Mouse (Mus musculus) thymus, postnatal 36 days (tissue): ENCODE measurements around the gene Txndc5.

Experiments used
- DNase-seq, 2 experiments: peaks; one replicate each; pipeline ENCODE4 v3.0.0; 2022; ENCODE audit warnings: mixed read lengths in 2 of 2

The Txndc5 gene

DNA sequence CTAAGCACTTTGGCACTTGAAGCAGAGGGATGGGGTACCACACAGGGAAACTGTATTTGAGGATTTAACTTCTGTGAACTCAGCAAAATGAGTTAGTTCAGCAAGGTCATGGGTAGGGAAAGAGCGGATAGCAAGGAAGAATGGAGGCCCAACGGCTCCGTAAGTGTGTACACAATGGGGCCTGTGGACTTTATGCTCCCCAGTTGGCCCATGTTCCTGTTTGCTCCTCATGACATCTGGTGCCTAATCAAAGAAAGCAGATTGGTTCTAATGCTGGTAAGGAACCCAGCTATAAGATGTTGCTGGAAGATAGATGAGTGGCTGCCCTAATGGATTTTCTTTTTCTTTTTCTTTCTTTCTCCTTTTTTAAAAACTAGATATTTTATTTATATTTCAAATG, 3.4 kb downstream of the Txndc5 start:
- DNase-seq, result no peak

DNA sequence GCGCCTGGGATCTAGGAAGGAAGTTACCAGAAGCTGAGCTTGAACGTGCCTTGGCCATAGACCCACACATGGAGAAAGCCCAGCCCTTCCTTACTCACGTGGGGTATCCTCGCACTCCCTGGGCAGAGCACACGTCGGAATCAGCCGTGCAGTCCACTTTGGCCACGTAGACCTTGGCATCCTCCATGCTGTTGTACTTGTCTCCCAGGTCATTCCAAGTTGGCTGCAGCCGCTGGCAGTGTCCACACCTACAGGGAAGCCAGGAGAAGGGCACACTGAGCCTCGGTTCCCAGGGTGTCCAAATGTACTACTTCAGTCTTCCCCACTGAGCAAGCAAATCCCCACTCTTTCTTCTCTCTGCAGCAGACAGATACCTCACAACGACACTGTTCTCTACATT, 5.4 kb downstream of the Txndc5 start:
- no peak for DNase-seq

DNA sequence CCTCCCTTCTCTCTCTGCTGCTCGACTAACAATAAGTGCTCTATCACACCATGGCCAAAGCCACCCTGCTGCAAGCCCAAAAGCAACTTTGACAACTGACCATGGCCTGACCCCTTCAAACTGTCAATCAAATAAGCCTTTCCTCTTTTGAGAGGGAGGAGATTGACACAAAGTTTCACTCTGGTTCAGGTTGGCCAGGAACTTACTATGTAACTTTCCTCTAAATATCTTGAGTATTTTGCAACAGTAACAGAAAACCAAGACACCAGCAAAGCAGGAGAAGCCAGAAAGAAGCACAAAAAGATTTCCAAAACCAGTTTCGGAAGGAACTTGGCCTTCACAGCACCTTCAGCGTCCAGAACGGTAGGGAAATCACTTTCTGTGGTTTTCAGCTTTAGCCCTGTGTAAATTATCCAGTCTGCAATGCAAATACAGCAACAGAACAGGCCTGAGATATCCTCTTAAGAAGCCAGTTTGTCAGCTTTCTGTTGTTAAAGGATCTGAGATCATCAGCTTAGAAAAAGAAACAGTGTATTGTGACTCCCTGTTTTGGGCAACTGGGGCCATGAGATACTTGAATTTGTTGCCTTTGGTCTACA, 6.5 kb downstream of the Txndc5 start:
- no peak for DNase-seq

DNA sequence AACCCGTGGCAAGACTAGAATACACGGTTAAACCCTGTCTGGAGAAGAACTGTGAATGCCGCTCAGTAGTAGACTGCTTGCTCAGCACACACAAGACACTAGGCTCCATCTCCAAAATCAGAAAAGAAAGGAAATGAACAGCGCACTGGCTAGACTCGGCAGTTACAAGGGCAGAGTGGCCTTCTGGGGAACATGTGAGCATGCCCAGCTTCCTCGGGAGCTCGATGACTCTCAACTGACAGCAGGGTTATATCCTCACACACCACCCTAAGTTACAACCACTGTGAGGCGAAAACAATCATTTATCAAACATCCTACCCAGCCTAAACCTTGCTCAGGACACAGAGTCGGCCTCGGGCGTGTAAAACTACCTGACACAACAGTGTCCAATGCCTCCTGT, 8.3 kb downstream of the Txndc5 start:
- DNase-seq, result no peak

DNA sequence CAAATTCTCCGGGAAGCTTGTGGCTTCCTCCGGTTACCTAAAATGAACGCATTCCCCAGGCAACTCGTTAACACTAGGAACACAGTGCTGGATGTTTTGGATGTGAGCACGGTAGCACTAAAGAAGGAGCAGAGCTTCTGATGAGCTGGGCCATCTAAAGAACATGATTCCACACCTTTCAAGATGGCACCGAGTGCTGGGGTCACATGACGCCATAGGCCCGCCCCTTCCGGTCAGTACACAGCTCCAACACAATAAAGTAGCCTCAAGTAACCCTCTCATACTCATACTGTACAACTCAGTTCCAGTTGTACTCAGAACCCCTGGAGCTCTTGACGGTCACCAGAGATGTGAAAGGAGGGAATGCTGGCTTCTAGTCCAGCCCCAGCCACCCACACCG, 12.0 kb downstream of the Txndc5 start:
- DNase-seq, result no peak

DNA sequence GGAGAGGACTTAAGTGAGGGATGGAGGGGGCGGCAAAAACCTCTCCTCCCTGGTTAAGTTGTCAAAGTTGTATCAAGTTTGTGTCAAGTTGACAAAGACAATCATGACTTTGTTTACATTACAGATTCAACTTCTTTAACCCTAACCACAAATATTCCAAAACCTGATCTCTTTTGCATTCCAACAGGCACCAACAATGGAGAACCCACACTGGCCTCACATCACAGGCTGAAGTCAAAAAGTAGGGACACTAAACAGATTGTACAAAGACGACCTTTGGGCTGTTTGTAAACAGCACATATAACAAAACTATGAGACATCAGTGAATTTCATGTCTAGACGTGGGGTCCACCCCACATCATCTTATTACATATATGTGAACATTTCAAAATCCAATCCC, 12.8 kb downstream of the Txndc5 start:
- no peak for DNase-seq

DNA sequence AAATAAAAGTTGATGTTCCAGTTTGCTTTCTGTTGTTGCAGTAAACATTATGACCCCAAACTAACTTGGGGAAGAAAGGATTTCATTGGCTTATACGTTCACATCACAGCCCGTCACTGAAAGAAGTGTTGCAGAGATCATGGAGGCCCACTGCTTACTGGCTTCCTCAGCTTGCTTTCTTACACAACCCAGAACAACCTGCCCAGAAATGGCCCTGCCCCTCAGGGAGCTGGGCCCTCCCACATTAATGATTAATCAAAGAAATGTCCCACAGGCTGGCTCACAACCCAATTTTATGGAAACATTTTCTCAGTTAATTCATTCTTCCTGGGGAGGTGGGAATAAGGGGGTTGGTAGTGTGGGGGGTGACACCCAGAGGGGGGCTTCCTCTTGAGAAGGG, 13.2 kb downstream of the Txndc5 start:
- DNase-seq, result no peak

DNA sequence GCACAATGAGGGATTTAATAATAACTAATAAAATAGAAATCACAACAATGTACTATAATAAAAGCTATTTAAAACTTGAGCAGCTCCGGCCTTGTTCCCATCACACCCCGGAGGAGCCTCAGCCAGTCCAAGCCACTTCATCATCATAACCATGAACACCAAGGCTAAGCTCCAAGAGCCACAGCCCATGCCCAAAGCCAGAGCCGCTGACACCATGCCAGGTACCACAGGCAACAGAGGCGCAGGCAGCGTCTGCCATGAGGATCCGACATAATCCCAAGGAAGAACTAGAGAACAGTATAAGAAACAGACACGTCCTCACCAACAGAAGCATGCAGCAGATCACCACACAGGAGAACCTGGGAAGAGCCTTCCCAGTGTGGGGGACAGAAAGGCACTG, 14.7 kb downstream of the Txndc5 start:
- DNase-seq, result no peak

DNA sequence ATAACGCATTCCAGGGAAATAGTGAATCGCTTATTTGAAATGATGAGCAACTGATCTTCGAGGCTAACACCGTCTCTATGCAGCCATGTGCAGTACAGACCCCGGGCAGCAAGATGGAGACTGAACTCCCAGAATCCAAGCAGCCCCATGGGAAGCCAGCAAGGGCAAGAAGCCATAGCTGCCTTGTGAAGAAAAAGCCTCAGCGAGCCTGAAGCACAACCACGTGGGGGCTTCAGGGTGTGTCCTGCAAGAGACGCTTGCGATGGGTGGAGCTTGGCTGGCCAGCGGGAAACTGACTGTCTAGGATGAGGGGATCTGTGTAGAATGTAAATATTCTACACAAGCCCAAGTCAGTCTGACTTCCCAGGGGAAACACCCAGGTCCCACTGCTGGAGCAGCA, 16.6 kb downstream of the Txndc5 start:
- DNase-seq, result no peak

DNA sequence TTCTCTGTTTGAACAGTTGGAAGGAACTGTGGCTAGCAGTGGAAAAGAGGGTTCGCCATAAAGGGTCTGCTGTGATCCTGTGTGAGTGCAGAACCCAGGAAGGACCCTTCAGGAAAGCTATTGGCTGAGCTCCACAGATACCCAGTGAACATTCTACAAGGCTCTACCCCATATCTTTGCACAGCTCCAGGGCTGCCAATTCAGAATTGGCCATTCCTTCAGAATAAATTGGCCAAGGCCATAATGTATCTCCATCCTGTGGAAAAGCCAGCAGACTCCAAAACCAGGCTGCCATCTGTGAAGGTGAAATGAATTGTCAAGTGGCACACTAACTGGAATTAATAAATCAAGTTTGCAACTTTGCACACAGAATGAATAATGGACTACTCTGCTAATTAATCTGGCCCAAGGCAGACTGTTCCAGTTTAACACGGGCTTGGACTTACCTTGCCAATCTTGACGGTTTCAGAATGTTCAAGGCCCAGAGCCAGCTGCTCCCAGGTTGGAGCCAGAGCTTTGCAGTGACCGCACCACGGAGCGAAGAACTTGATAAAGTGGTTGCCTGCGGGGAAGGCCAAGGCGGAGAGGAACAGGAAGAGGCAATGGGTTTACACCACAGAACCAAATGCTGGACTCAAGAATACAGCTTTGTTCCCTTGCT, 18.8 kb downstream of the Txndc5 start:
- no peak for DNase-seq

DNA sequence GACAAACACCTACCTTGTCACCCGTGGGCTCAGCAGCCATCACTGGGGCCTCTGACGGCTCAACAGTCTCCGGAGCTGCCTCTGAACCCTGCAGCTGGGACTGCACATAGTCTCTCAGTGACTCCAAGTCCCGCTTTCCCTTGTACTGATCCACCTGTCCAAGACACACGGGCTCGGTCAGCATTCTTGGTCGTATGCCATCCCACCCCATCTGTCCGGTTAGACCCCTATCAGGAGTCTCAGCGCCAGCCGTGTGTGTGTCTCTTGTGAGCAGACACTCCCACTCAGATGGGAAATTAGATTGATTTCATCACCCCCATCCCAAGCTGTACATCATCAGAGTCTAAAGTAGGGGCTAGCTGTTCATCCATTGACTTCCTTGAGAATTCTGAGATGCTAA, 21.7 kb downstream of the Txndc5 start:
- no peak for DNase-seq

DNA sequence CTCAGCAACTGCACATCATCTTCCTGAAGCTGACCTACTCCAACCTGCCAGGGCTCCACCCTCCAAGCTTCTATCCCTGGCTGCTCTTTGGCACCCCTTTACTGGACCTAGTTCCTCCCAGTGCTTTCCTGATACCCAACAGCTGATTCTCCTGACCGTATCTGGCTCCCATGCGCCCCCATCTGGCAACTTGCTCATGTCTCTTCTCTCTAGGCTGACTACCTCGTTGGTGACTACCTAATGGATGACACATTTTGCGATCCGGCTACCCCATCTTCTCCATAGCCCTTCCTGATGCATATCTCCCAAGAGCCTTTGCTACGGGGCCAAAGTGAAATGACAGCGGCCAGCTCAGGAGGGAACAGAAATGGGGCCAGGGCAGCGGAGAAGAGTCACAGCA, 22.3 kb downstream of the Txndc5 start:
- DNase-seq, result peak in 1 of 2 experiments; percentile 16

DNA sequence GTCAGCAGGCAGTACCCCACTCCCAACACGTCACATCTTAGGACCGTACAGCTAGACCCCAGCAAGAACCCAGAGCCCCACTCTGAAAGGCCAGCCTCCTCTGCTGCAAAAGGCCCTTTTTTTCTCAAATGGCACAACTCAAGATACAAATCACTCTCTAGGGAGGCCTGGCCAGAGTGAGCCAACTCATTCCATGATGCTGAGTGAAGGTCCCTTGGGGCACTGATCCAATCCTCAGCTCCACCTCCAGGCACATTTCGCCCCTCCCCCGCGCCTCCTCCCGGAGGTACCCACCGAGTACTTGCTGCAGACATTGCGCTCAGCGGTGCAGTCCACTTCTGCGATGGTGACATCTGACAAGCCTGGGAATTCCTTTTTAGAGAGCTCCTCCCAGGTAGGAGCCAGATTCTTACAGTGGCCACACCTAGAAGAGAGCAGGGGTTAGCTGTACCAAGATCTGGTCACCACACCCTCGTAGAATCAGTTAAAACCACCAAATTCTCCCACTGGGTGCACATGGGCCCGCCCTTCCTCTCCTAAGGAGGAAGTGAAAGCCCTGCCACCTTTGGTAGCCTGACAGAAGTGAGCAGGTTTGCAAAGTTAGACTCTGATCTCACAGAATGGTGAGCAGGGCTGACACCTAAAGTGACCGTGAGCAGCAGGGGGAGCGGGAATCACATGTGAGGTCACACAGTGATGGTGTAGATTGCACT, 25.3 kb downstream of the Txndc5 start:
- peak in 1 of 2 experiments; percentile 12 for DNase-seq

DNA sequence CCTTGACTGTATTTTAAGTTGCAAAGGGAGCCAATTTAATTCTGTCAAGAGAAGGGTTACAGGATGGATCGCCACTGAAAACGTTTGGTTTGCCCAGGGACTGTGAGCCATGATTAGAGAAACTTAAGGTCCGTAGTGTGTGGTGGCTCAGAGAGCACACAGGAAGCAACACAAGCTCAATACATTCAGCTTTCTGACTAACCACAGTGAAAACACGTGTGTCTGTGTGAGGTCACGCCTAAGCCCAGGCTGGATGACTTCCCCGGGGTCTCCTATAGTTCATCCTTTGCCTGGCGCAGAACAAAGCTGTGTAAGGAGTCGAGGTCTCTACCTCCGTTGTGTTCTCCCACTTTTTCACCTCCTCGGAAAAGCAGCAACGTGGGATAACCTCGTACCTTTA, 27.3 kb downstream of the Txndc5 start:
- no peak for DNase-seq

DNA sequence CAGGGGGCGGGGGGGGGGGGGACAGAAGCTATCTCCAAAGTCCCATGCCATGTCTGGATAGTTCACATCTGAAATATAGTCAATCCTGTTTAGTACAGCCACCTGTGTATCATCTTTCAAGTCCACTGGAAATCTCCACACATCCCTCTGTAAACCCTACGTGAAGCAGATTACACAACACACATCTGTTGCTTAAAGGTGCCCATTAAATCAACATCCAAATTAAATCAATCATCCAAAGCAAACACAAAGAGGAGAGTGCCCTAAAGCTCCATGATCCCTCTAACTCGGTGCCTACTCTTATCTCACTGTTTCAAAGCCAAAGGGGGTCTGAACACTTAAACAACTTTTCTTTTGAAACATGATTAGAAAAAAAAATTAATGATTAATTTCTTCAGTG, 31.9 kb downstream of the Txndc5 start:
- DNase-seq, result no peak

DNA sequence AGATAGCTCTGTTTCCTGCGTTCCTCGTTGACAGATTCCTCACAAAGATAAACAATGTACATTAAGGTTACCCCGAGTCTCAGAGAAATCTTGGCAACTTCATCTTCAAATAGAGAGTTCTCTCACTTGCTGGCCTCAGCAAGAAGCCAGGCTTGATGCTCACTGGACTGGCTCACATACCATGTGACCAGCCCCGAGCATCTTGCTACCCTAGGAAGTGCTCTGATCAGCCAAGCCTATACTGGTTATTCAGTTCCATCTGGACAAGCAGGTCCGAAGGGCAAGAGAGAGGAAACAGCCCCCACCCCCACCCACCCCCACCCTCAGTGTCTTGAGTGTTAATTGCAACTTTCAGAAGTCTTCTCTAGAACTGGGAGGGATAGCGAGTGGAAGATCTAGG, 41.9 kb downstream of the Txndc5 start:
- no peak for DNase-seq

DNA sequence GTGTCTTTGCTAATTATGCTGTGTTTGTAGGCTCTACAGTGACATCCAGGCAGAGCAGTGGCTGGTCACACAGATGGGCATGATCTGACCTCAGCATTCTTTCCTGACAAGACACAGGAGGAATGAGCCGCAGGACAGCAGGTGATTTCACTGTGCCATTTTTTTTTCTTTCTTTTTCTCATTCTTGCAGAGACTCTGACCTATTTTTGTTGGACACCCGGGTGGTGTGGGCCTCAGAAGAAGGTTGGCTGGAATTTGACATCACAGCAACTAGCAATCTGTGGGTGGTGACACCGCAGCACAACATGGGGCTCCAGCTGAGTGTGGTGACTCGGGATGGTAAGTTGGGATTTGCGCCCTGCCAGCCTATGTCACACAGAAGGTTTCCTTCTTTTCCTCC, 43.9 kb downstream of the Txndc5 start:
- DNase-seq, result no peak

DNA sequence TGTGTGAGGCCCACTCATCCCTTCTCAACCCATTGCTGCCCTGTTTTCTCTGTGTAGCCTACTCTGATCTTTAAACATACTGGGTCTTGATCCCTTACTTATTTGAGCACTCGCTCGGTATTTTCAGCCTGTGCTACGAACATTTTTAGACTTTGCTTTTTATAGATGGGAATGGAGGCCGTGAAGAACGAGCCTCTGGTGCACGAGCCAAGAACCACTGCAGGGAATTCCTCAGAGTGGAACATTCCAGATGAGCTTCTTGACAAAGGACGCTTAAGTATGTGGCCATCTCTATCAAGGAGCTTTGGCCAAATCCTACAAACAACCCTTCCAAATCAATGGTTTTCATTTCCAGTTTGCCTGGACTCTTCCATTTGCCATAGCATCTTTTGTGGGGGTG, 47.6 kb downstream of the Txndc5 start:
- no peak for DNase-seq

DNA sequence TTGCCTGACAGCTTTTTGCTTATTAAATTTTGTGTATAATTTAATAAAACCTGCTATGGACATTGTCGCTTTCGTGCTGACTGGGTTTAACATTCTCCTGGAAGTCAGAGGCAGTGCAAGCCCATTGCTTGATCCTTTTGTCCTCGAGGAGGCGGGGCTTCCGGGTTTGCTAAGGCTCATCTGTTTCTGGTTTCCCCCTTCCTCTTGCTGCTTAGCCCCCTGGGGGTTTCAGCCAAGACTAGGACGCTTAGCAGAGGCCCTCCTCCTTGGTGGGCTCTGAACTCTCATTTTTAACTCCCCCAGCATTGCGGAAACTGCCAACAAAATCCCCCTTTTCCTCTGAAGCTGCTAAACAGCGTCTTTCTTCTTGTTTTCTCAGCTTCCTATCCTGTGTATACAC, 51.7 kb downstream of the Txndc5 start:
- no peak for DNase-seq

DNA sequence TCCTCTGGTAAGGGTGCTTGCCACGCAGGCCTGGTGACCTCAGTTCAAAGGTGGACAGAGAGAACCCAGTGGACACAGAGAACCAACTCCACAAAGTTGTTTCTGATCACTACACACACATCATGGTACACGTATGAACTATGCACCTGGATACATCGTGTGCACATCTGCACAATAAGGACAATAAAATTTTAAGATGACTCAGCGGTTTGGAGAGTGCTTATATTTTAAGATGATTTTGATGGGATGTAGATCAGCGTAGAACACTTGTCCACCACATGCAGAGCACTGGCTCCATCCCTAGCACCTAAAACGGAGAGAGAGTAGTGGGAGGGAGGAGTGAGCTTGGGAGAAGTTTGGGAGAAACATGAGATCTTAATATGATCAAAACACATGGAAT, 55.1 kb downstream of the Txndc5 start:
- no peak for DNase-seq

DNA sequence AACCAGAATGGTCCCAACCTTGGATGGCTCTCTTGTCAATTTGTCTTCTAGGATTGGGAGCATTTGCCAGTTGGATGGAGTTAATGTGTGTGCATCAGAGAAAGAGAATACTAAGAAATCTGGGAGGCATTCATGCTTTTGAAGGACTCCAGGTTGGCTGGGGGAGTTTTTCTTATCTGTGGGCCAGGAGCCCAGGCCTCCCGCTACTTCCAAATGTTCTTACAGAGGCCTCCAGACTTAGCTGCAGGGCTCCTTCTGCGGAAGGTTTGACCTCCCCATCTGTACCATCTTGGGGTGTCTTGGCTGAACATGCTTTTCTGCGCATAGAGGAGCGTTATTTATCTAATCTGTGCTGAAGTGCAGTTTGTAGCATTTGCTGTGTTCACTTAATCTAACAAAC, 56.0 kb downstream of the Txndc5 start:
- DNase-seq, result no peak

DNA sequence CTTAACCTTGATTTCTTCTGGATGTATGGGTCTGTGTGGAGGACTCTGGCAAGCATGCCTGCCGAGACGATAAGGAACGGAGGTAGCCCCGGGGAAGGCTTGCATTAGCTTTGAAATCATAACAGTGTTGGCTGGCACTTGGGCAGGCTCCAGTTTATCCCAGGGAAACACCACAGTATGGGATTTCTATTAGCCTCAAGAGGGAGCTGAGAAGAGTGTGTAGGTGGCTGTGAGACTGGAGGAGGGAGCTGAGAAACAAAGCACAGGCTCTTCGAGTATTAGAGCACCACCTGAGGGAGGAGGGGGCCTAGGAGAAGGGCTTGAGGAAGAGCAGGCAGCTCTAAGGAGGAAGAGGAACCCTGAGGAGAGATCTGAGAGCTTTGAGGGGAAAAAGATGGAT, 57.7 kb downstream of the Txndc5 start:
- DNase-seq, result no peak

DNA sequence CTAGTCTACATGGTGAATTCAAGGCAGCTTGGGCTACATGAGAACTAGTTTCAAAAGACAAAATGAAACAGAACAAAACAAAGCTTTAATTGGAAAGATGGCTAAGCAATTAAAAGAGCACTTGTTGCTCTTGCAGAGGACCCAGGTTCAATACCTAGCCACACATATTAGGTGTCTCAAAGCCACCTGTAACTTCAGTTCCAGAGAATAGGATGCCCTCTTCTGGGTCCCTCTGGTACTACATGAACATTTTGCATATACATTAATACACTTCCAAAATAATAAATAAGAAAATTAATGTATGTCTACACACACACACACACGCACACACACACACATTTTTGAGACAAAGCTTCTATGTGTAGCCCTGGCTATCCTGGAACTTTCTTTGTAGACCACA, 65.2 kb downstream of the Txndc5 start:
- no peak for DNase-seq

DNA sequence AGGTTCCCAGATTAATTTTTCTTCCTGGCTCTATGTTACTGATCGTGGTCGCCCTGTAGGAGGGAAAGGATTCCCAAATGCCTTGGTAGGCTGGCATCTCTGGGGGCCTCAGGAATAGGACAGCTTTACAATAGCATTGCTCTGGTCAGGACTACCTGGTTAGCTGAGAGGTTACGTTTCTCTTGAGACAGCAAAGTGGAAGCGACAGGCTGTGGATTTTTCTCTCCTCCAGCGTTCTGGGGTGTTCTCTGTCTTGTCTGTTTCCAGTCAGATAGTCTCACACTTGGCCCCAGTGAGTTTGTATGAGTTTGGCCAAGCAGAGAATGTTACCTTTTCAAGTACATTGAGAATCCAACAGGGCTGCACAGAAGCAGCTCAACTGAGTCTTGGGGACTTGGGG, 77.2 kb downstream of the Txndc5 start:
- no peak for DNase-seq
